Mouse (Mus musculus) retina, postnatal 1 day (tissue): Measurements from ENCODE around the gene Olfr1377.
"Not testable (repeated sequence)": the region's sequence is repeated elsewhere in the genome, so short reads cannot be mapped to it uniquely, and the experiment has no call there.

Experiments
- DNase-seq: peaks from one replicate; pipeline ENCODE4 v3.0.0-alpha.2; 2012

Gene Olfr1377

DNA sequence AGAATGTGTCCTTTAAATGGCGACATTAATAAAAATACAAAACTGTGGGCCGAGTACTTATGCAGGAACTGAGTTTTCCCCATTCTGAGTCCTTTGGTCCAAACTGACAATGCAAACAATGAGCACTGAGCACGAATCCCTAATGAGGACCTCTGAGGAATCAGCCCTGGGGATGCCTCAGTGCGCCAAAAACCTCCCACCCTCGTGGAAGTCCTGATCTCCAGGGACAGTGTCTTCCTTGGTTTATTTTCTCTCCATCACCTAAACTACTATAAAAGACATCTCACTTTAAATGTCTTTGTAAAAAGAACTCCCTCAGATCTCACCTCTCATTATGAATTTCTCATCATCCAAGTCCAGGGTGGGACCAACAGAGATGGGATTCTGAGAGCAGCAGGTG lies at the start of gene Olfr1377:
TSS of gene Olfr1377 (plus strand) at position 301 of the 400 bp plus-strand sequence.
- DNase-seq, result no peak

DNA sequence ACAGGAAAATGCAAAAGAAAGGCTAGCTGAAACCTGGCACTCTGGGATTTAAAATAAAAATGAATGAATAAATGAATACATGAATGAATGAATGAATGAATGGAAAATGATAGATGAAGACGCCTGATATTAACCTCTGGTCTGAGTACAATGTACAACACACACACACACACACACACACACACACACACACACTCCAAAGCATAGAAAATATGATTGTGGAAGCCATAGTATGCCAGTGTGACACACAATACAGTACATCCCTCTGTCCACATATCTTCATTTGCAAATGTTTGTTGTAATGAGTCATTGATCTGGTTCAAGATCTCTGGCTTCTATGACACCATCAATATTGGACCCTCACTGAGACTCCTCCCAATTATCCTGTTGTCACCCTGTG lies 49.7 kb upstream of the Olfr1377 start:
- no peak for DNase-seq

DNA sequence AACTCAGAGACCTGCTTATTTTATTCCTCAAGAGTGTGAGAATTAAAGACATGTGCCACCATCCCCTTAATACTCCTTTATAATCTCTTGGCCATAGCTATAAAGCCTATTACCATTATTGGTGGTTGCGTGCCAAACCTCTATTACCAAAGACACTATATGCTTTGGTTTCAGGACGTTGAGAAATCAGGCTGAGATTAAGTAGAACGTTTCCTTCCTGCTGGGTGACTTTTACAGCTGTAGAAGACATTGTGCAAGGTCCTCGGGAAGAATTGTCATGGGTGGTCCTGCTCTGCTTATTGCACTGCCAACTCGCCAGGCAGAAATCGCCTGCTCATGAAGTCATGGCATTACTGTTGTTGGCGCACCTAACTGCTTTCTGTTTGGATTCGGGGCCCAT lies 43.3 kb upstream of the Olfr1377 start:
- DNase-seq, result no peak

DNA sequence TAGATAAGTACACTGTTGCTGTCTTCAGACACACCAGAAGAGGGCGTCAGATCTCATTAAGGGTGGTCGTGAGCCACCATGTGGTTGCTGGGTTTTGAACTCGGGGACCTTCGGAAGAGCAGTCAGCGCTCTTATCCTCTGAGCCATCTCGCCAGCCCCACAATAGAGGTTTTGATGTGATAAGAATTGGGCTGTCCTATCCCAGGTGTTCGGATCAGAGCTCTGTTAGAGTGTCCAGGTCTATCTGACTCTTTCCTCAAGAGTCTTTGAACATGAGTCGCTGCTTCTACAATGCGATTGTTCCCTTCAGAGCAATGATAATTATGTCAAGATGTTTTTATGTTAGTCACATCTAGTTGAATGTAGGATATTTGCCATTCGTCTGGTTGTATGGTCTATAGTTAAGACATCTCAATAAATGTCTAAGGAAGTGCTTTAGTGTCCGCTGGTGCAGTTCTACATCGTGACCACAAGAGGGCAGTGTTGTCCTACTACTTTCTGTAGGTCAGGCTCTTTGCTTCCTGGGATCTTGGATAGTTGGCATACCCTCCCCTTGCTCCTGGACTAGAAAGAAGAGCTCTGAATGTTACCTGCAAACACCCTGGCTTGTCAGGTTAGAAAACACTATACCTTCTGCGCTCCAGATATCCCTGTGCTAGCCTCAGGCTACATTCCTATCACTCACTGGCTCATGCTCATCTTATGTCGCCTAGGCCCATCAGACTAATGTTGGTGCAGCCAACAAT lies 42.0 kb upstream of the Olfr1377 start:
- peak; percentile 76 for DNase-seq

DNA sequence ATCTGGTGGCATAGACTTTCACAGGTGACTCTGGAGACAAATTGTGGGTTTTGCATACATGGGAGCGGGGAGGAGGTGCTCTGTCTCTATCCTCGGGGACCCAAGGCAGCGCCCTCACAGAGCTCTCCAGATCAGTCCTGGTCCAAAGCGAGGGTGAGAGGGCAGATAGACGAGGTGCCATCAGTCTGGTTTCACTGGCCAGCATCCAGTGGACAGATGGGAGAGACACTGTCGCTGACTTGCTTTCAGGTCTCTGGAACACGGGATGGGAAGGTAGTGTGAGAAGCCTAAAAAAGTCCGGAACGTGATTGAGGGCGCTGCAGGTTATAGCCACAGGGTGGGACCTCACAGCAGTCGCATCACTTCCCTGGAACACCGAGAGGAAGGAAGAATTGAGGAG lies 39.4 kb upstream of the Olfr1377 start:
- DNase-seq, result no peak

DNA sequence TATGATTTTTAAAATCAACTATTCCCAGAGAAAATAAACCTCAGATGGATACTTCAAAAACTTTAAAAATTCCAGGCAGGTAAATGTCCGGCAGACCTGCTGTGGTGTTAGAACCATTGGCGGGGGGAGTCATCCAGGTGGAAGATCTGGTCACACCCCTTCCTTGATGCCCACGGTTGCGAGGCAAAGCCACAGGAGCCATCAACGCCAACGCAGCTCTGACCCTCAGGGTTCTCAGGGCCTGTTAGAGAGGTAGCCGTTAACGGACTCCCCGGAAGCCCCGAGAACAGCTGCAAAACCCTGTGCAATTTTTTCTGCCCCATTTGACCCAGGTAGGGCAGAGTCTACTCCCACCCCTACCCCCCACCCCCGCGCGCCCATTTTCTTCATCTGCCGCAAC lies 38.3 kb upstream of the Olfr1377 start, which contains the start of gene 4933414I15Rik:
TSS of gene 4933414I15Rik (minus strand) at position 260 of the 400 bp plus-strand sequence.
- DNase-seq, result no peak

DNA sequence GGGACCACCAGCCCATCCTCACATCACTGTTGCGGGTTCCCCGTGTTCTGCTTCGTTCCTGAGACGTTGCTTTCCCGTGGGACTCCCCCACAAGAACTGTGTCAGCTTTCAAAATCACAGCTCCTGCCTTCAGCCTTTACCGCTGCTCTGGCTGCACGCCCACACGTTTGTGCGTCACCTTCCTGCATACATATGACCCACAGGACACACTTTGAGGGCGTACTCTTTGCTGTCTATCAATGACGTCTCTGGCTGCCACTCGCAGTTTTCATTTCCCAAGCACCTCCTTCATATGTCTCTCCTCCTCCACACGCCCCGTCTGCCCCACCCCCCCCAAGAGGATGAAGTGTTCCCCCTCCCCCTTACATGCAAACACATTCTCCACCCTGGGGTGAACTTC lies 29.5 kb upstream of the Olfr1377 start:
- no peak for DNase-seq

DNA sequence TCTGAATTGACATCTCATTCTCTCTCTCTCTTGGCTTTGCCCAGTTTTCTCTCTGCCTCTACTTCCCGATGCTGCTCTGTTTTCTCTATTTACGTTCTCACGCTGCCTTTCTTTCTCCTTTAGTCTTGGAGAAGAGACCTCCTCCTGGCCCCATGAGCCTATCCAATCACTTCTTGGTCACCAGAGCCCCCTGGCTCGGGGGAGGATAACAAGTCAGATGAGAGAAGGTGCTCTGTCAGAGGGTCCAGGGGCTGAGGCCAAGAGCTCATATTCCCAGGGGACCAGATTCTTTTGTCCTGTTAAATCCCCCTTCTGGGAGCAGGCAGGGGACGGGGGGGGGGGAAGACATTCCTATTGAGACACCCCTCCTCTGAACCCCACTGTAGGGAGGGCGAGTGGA lies 28.1 kb upstream of the Olfr1377 start, which contains the start of gene Prop1:
TSS of gene Prop1 (minus strand) at position 101 of the 400 bp plus-strand sequence.
- no peak for DNase-seq

DNA sequence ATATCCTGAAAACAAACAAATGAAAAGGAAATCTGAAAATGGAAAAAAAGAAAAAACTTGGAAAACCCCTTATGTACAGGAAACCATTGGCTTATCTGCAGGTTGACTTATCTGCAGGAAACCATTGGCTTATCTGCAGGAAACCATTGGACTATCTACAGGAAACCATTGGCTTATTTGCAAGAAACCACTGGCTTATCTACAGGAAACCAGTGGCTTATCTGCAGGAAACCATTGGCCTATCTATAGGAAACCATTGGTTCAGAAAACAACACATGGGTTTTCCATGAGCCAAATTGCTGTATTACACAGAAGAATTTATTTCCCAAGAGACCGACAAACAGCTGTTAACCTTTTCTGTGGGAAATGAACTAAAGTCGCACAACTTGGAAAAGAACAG lies 16.9 kb upstream of the Olfr1377 start:
- DNase-seq, result no peak

DNA sequence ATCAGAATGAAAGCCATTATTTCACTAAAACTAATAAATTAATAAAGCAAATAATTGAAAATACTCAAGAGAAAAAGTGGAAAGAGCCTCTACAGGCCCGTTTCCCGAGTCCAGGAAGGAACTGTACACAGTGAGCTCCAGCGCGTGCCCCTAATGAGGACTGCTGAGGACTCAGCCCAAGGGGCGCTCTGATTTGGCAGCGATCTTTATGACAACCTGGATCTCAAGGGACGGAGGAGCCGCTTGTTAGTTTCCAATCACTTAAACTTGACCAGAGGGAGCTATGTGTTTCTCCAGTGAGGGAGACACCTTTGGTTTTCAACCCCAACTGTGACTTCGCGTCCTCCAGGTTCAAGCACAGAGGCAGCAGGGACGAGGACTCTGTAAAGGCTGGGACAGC lies 15.5 kb upstream of the Olfr1377 start, which contains the start of gene Olfr1378:
TSS of gene Olfr1378 (plus strand) at position 301 of the 400 bp plus-strand sequence.
- DNase-seq, result no peak

DNA sequence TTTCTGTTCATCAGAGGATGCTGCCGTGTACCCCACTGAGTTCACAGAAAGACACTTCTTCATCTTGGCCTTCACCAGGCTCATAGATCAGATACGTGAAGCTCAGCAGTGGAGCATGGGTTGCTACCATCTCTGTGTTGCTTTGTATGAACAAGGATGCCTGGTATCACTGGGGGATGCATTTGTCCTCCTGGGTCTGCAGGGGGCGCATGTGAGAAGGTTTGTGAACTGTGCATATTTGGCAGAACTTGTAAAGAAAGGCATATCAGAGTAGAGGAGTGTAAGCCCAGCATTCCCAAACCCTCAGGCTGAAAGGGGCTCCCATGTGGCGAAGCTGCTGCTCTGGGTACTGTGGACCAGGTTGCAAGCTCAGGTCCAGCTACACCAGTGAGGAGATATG lies 4.6 kb upstream of the Olfr1377 start:
- DNase-seq, result peak; percentile 33

DNA sequence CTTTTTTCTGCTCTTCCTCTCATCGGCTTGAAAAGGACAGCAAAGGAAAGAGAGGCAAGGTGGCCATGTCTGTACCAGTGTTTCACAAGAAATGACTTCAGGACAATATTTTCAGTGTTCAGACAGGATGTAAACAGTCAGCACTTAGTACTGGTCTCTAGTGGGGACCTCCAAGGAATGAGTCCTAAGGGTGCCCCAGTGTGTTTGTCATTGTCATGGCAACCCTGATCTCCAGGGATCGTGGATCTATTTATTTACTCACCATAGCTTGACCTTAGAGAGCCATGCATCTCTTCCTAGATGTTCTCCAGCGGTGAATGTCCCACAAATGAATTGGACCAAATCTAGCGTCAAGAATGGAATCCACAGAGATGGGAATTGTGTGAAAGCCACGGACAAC lies 21.5 kb downstream of the Olfr1377 start, which contains the start of gene Olfr51:
TSS of gene Olfr51 (plus strand) at position 301 of the 400 bp plus-strand sequence.
- no peak for DNase-seq

DNA sequence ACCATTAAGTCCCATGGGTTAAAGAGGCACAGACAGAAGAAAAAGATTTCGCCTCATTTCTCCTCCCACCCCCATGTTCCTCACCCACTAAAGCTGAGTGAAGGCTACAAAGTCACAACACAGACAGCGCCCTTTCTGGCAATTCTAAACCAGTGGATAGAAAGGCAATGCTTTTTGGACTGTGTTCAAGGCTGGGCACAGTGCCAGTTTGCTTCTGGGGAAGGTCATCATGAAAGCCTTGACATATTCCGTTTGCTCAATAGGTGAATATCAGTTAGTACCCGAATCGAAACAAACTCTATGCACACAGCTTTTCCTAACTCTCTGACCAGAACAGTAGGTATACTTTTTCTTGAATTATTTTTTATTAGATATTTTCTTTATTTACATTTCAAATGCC lies 30.1 kb downstream of the Olfr1377 start:
- no peak for DNase-seq

DNA sequence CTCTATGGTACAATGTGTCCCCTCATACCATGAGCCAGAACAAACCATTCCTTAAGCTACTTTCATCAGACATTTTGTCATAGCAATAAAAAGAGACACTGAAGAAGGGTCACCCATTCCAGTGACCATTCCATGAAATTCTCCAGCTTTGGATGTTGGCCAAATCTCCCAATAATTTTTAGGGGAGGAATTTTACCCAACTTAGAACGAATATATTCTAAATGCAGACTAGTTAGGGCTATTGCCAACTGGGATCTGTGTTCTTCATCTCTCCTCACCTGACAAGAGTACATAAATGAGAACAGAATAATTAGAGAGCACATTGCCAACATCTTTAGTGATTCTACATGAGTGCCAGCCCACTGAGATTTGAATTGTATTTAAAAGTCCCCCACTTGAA lies 32.2 kb downstream of the Olfr1377 start, which contains the start of gene Olfr54:
TSS of gene Olfr54 (plus strand) at position 301 of the 400 bp plus-strand sequence.
- DNase-seq, result no peak

DNA sequence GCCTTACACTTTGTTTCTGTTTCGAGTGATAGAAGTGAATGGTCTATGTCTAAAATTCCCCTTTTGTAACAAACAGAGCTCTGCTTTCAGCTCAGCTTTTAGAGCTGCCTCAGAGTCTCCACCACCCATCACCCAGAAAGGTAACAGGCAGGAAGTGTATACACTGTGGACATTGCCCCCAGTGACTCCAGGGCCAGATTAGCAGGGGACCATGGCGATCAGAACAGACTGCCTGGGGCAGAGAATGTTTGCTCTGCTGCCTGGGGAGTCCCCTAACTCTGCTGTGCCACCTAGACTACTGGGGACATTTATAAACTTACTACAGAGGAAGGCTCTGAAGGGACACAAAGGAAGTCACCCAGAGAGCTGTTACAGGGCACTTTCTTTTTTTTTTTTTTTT lies 34.6 kb downstream of the Olfr1377 start:
- no peak for DNase-seq

DNA sequence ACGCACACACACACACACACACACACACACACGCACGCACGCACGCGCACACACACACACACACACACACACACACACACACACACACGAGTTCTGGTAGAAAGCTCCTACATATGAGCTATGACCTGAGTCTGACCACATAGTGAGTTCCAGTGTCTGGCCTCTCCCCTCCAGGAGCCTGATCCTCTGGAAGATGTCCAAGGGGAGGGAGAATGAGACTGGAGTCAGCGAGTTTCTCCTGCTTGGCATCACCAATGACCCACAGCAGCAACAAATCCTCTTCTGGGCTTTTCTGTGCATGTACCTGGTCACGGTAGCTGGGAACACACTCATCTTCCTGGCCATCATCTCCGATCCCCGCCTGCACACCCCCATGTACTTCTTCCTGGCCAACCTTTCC lies 45.0 kb downstream of the Olfr1377 start:
- not testable (repeated sequence) for DNase-seq

DNA sequence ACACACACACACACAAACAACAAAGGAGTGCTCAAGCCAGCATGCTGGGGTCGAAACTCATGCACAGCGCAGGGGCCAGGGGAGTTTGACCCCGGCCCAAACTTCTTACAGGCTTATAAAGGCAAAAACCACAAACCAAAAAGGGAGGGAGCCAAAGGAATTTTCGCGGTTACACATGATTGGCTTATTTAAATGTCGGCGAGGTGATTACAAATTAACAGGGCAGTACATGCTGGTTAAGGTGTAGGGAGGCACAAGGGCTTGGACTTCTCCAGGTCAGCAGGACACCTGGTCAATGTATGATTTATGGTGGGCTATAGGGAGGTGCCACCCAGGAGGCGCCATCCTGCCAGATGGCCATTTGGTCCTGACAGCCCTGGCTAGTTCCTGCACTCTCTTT lies 47.6 kb downstream of the Olfr1377 start:
- not testable (repeated sequence) for DNase-seq

DNA sequence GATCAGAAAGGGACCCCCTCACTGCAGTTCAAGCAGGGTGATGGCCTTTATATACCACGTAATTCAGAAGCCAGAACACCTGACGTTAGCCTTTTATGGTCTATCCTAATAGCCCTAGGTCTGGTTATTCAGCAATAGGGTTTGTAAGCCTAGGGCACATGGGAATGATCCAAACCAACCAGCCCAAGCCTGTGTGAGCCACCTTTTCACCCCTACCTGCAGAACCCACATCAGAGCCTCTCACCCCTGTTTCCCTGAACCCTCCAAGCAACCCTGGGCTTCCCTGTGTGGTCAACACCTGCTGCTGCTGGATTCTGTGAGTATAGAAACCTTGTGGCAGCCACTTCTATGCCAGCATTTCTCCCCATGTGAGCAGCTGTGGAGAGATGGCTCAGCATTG lies 48.5 kb downstream of the Olfr1377 start:
- DNase-seq, result no peak

DNA sequence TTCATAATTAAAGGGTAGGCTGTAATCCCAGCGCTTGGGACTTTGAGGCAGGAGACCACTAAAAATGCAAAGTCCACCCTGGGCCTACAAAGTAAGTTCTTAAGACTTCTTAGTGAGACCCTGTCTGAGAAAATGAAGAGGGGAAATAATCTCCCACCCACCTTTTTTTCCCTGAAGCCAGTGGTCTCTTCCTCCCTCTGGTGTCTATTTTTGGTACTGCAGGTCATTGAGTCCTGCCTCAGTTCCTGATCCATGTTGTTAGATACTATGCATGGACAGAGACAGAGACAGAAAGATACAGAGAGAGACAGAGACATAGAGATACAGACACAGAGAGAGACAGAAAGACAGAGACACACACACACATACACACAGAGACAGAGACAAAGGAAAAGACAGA lies 51.1 kb downstream of the Olfr1377 start:
- DNase-seq, result peak; percentile 74

DNA sequence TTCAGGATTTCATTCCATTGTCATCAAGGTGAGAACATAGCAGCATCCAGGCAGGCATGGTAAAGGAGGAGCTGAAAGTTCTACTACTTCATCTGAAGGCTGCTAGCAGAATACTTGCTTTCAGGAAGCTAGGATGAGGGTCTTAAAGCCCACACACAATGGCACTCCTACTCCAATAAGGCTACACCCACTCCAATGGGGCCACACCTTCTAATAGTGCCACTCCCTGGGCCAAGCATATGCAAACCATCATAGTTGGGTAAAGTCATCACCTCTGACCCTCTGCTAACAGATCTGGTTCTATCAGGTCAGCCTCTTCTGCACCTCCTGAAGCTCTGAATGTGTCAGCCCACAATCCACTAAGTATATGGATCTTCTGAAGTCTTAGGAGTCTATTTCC lies 52.4 kb downstream of the Olfr1377 start:
- DNase-seq, result not testable (repeated sequence)

DNA sequence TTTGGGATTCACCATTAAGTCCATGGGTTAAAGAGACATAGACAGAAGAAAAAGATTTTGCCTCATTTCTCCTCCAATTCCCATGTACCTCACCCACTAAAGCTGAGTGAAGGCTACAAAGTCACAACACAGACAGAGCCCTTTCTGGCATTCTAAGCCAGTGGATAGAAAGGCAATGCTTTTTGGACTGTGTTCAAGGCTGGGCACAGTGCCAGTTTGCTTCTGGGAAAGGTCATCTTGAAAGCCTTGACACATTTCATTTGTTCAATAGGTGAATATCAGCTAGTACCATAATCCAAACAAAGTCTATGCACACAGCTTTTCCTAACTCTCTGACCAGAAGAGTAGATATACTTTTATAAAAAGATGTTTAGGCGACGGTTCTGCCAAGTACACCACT lies 54.2 kb downstream of the Olfr1377 start:
- no peak for DNase-seq
